Mouse (Mus musculus) hindbrain, embryonic 16.5 days (tissue): Measurements from ENCODE around the gene Slc9a7. TPM values are rescaled to one million over a fixed set of nuclear protein-coding genes. Genes with fewer than 3 reads are reported as not detected.

ENCODE experiments used
- ATAC-seq: fragments of 200-750 bp; cut with Nextera tagmentation; 2 replicates; pipeline ENCODE4 v1.8.0; 2017; ENCODE audit warnings: moderate TSS enrichment, moderate library complexity
- H3K27ac ChIP-seq: fragments of 300-500 bp; sonication (generic); 2 replicates; pipeline ENCODE4 v1.5.1; 2014; ENCODE audit warnings: low read depth, mild to moderate bottlenecking, control low read depth, low read length, moderate library complexity
- H3K27me3 ChIP-seq: fragments of 300-500 bp; sonication (generic); replicated peaks from 2 replicates; pipeline ENCODE4 v1.6.1; 2014; ENCODE audit warnings: low read length; ENCODE audit not compliant: control insufficient read depth, insufficient read depth
- H3K36me3 ChIP-seq: fragments of 300-500 bp; sonication (generic); 2 replicates; pipeline ENCODE4 v1.6.1; 2014; ENCODE audit warnings: mild to moderate bottlenecking, low read length, moderate library complexity, mixed read lengths; ENCODE audit not compliant: control insufficient read depth, insufficient read depth
- H3K4me1 ChIP-seq: fragments of 300-500 bp; sonication (generic); 2 replicates; pipeline ENCODE4 v1.6.1; 2014; ENCODE audit warnings: low read depth, low read length; ENCODE audit not compliant: control insufficient read depth, insufficient read depth
- H3K4me2 ChIP-seq: fragments of 300-500 bp; sonication (generic); 2 replicates; pipeline ENCODE4 v1.6.1; 2014; ENCODE audit warnings: mild to moderate bottlenecking, low read length, control low read depth, moderate library complexity
- H3K4me3 ChIP-seq: fragments of 300-500 bp; sonication (generic); 2 replicates; pipeline ENCODE4 v1.5.1; 2014; ENCODE audit warnings: mild to moderate bottlenecking, low read length, control low read depth, moderate library complexity
- H3K9ac ChIP-seq: fragments of 300-500 bp; sonication (generic); 2 replicates; pipeline ENCODE4 v1.6.1; 2014; ENCODE audit warnings: low read depth, mild to moderate bottlenecking, control low read depth, low read length, moderate library complexity
- H3K9me3 ChIP-seq: fragments of 300-500 bp; sonication (generic); 2 replicates; pipeline ENCODE4 v1.6.1; 2014; ENCODE audit warnings: mild to moderate bottlenecking, low read length, moderate library complexity; ENCODE audit not compliant: control insufficient read depth
- WGBS: fragments of 180-500 bp; shearing (Covaris S2); extraction: QIAGEN DNeasy Blood & Tissue Kit; methylation state at CpG from one replicate; pipeline ENCODE4 v1.1.7; 2014; 5-methylcytosine and 5-hydroxymethylcytosine counted together
- polyA plus RNA-seq: library from polyadenylated mRNA; unstranded; fragments of >200 nt; fragmentation: Nextera tagmentation; extraction: Ambion mirVana; gene quantifications from 2 replicates; pipeline ENCODE4 v1.2.1, GENCODE M21; 2015

The Slc9a7 gene
- polyA plus RNA-seq, 1 experiment from 2014 or later, result 12.9 TPM

- Histone ChIP-seq H3K27ac (no peak overlapping the region), H3K36me3 (no peaks in the 10 kb centered on the region), H3K4me1 (no peaks in the 10 kb centered on the region), H3K4me3 (no peak overlapping the region), H3K4me2 (no peak overlapping the region), H3K27me3 (no peaks in the 10 kb centered on the region), H3K9me3 (no peaks in the 10 kb centered on the region), H3K9ac (no peak overlapping the region)
- WGBS, result 52% methylated on average over 4 of the region's 4 CpGs
- no peak for ATAC-seq
Observed at GRCm38 (mm10) chrX:20070196-20070595, 221.4 kb downstream of the Slc9a7 start.

GRCm38 (mm10) chrX:20066636-20067035, 225.0 kb downstream of the Slc9a7 start:
- H3K4me2 ChIP-seq, result no peak overlapping the region

GRCm38 (mm10) chrX:20061764-20062480, 229.7 kb downstream of the Slc9a7 start:
- H3K27ac ChIP-seq, result no peak overlapping the region
- H3K4me2 ChIP-seq, result peak overlapping the region; percentile 71; the same call in 1 of the 2 replicates
- H3K4me1 ChIP-seq, result no peaks in the 10 kb centered on the region
- H3K36me3 ChIP-seq, result no peaks in the 10 kb centered on the region
- H3K4me3 ChIP-seq, result no peak overlapping the region
- H3K9me3 ChIP-seq, result no peaks in the 10 kb centered on the region
- 55% methylated on average over 3 of the region's 3 CpGs for WGBS
- no peak overlapping the region for H3K9ac ChIP-seq
- H3K27me3 ChIP-seq, result no peaks in the 10 kb centered on the region; the same call in 1 of the 2 replicates
- no peak for ATAC-seq

More at GRCm38 (mm10) chrX:20066636-20067035, 225.0 kb downstream of the Slc9a7 start:
- Histone ChIP-seq H3K27me3 (no peaks in the 10 kb centered on the region), H3K9ac (no peak overlapping the region), H3K4me1 (no peaks in the 10 kb centered on the region), H3K27ac (no peak overlapping the region), H3K4me3 (no peak overlapping the region), H3K36me3 (no peaks in the 10 kb centered on the region), H3K9me3 (no peaks in the 10 kb centered on the region)
- ATAC-seq, result no peak

- 15% methylated on average over 33 of the region's 47 CpGs for WGBS
- Histone ChIP-seq H3K9ac (peak overlapping the region; percentile 62), H3K4me1 (no peaks in the 10 kb centered on the region), H3K4me2 (peak overlapping the region; percentile 71), H3K36me3 (no peaks in the 10 kb centered on the region), H3K4me3 (peak overlapping the region; percentile 51), H3K27ac (no peak overlapping the region), H3K9me3 (no peaks in the 10 kb centered on the region), H3K27me3 (no peaks in the 10 kb centered on the region; the same call in 1 of the 2 replicates)
- ATAC-seq, result peak; percentile 48
Observed at GRCm38 (mm10) chrX:20060769-20061315, 230.8 kb downstream of the Slc9a7 start.

- H3K27ac ChIP-seq, result no peak overlapping the region
- H3K9ac ChIP-seq, result peak overlapping the region; percentile 62
- no peaks in the 10 kb centered on the region for H3K9me3 ChIP-seq
- peak overlapping the region; percentile 51 for H3K4me3 ChIP-seq
- H3K27me3 ChIP-seq, result no peaks in the 10 kb centered on the region; the same call in 1 of the 2 replicates
- 31% methylated on average over 43 of the region's 65 CpGs for WGBS
- ATAC-seq, result peak; percentile 75
- H3K4me1 ChIP-seq, result no peaks in the 10 kb centered on the region
- H3K36me3 ChIP-seq, result no peaks in the 10 kb centered on the region
- H3K4me2 ChIP-seq, result peak overlapping the region; percentile 71
Observed at GRCm38 (mm10) chrX:20060096-20060768, 231.4 kb downstream of the Slc9a7 start.

GRCm38 (mm10) chrX:20059381-20059971, 232.1 kb downstream of the Slc9a7 start, which contains the start of gene Chst7:
TSS of gene Chst7 (plus strand) at chrX:20059560.
- H3K4me3 ChIP-seq, result peak within 1 kb of the TSS; percentile 51
- H3K36me3 ChIP-seq, result no peaks in the 10 kb centered on the region
- peak within 1 kb of the TSS; percentile 71 for H3K4me2 ChIP-seq
- no peaks in the 10 kb centered on the region for H3K4me1 ChIP-seq
- no peaks in the 10 kb centered on the region for H3K9me3 ChIP-seq
- H3K27me3 ChIP-seq, result no peaks in the 10 kb centered on the region; the same call in 1 of the 2 replicates
- peak; percentile 89 for ATAC-seq
- H3K27ac ChIP-seq, result no peak within 1 kb of the TSS
- H3K9ac ChIP-seq, result peak within 1 kb of the TSS; percentile 62
- 20% methylated on average over 40 of the region's 40 CpGs for WGBS

Other genes with a start within 250 kb of the Slc9a7 start
- 9.6 and 11.3 TPM in 2 replicates for gene Chst7, start 232.2 kb downstream of the Slc9a7 start, polyA plus RNA-seq
- 15.2 and 17.5 TPM in 2 replicates for gene Rp2, start 72.7 kb upstream of the Slc9a7 start, polyA plus RNA-seq
- gene Jade3, start 133.9 kb upstream of the Slc9a7 start, polyA plus RNA-seq, result 4.1 and 5.0 TPM in 2 replicates